In genomic region chr5:108679909-108680308, GRCm38 (mm10) we compare ENCODE assay signal across 14 mouse cellular contexts. TPM values are rescaled to one million over a fixed set of nuclear protein-coding genes. Genes with fewer than 3 reads are reported as not detected.
DNase-seq lines count a peak whose midpoint lies in the region; ATAC-seq and TF ChIP-seq lines count a peak whose summit lies in the region.
"Had no signal": no experiment of that assay in that cellular context is flagged by ENCODE, and none has a peak within 500 bp of the region (broad histone marks: within the 10 kb centered on the region; RNA-seq: fewer than 3 reads in every experiment).

No protein-coding gene starts in this region.

- peak; percentile 29 for TF ChIP-seq CTCF in heart, postnatal 0 days (IDR thresholded peaks at IDR 0.05; ENCODE audit: low read depth)
- TF ChIP-seq CTCF in lung, embryonic 14.5 days (IDR thresholded peaks at IDR 0.05; ENCODE audit: low read depth) = peak; percentile 44
- TF ChIP-seq CTCF in G1E (IDR thresholded peaks at IDR 0.05; ENCODE audit: low read depth, low read length) = no peak; the same call in 1 of the 2 replicates

- no peak overlapping the region for H3K4me2 ChIP-seq in heart, postnatal 0 days (ENCODE audit: low read depth, low read length)
- no peak overlapping the region for H3K4me2 ChIP-seq in heart, embryonic 12.5 days
- no peak overlapping the region for H3K4me2 ChIP-seq in lung, embryonic 14.5 days
- H3K4me2 ChIP-seq in forebrain, embryonic 13.5 days = no peak overlapping the region
- H3K4me2 ChIP-seq: liver, embryonic 13.5 days; neural tube, embryonic 12.5 days had no signal

- H3K4me1 ChIP-seq in heart, postnatal 0 days (ENCODE audit: control insufficient read depth, insufficient read depth) = peaks cover 10% of the 10 kb centered on the region
- H3K4me1 ChIP-seq in heart, embryonic 12.5 days (replicated peaks) = peaks cover 18% of the 10 kb centered on the region
- 0 out of 2 replicates have a peak, but pooled peaks cover 6% of the 10 kb centered on the region for H3K4me1 ChIP-seq in lung, embryonic 14.5 days (ENCODE audit: insufficient read depth)
- H3K4me1 ChIP-seq in G1E (ENCODE audit: insufficient read depth, low read depth, low read length) = peaks cover 73% of the 10 kb centered on the region
- H3K4me1 ChIP-seq in forebrain, embryonic 13.5 days = peaks cover 15% of the 10 kb centered on the region

- H3K27ac ChIP-seq in heart, postnatal 0 days (ENCODE audit: low read depth) = no peak overlapping the region
- H3K27ac ChIP-seq in heart, embryonic 12.5 days (ENCODE audit: poor library complexity, severe bottlenecking) = no peak overlapping the region
- H3K27ac ChIP-seq in lung, embryonic 14.5 days (ENCODE audit: low read depth) = no peak overlapping the region
- no peak overlapping the region for H3K27ac ChIP-seq in forebrain, embryonic 13.5 days
- H3K27ac ChIP-seq: neural tube, embryonic 12.5 days had no signal

- no peak overlapping the region for H3K4me3 ChIP-seq in heart, postnatal 0 days (ENCODE audit: low read depth, low read length)
- no peak overlapping the region for H3K4me3 ChIP-seq in heart, embryonic 12.5 days
- no peak overlapping the region for H3K4me3 ChIP-seq in lung, embryonic 14.5 days (ENCODE audit: low read depth, low read length)
- H3K4me3 ChIP-seq in G1E (ENCODE audit: low read depth, low read length) = no peak overlapping the region
- no peak overlapping the region for H3K4me3 ChIP-seq in forebrain, embryonic 13.5 days
- H3K4me3 ChIP-seq: liver, embryonic 13.5 days; megakaryocyte, embryonic 14.5 days; neural tube, embryonic 12.5 days had no signal

- no peak for TF ChIP-seq EP300 in heart, postnatal 0 days (IDR thresholded peaks at IDR 0.05; ENCODE audit: low read depth)

- no peak for DNase-seq in heart, postnatal 0 days (ENCODE audit: low spot score)
- no peak for DNase-seq in lung, embryonic 14.5 days
- DNase-seq in lung, postnatal 4 days = no peak
- peak; percentile 52 for DNase-seq in G1E (ENCODE audit: low spot score)
- no peak for DNase-seq in yolk sac, embryonic 10.5 days (ENCODE audit: low spot score)
- DNase-seq: cerebellum, adult 9-10 months; kidney, adult 11 months; liver, embryonic 13.5 days; retina, postnatal 1 day had no signal

- no peak for ATAC-seq in heart, postnatal 0 days (ENCODE audit: insufficient read depth, low read depth)
- no peak for ATAC-seq in heart, embryonic 12.5 days (ENCODE audit: insufficient number of reproducible peaks, low FRiP score)
- no peak for ATAC-seq in lung, embryonic 14.5 days (ENCODE audit: insufficient read depth)
- ATAC-seq in G1E (ENCODE audit: extremely low read depth, insufficient number of reproducible peaks, low FRiP score, poor library complexity, severe bottlenecking) = no peak
- ATAC-seq in megakaryocyte progenitor cell, adult 5-6 weeks (replicated peaks; ENCODE audit: poor library complexity) = 0 out of 2 replicates have a peak, but pooled peaks have one; percentile 14
- ATAC-seq in forebrain, embryonic 13.5 days = no peak

- no peaks in the 10 kb centered on the region for H3K9me3 ChIP-seq in heart, postnatal 0 days (replicated peaks; ENCODE audit: control insufficient read depth, low read length)
- H3K9me3 ChIP-seq in heart, embryonic 12.5 days (replicated peaks) = no peaks in the 10 kb centered on the region
- H3K9me3 ChIP-seq in lung, embryonic 14.5 days (ENCODE audit: low read depth, low read length) = no peaks in the 10 kb centered on the region
- no peaks in the 10 kb centered on the region for H3K9me3 ChIP-seq in G1E (replicated peaks)
- H3K9me3 ChIP-seq in forebrain, embryonic 13.5 days (replicated peaks) = no peaks in the 10 kb centered on the region
- H3K9me3 ChIP-seq: liver, embryonic 13.5 days; megakaryocyte, embryonic 14.5 days; neural tube, embryonic 12.5 days had no signal

- no peak overlapping the region for H3K9ac ChIP-seq in heart, postnatal 0 days (replicated peaks; ENCODE audit: low read depth, low read length)
- H3K9ac ChIP-seq in heart, embryonic 12.5 days = no peak overlapping the region
- H3K9ac ChIP-seq in lung, embryonic 14.5 days = no peak overlapping the region
- H3K9ac ChIP-seq in forebrain, embryonic 13.5 days = no peak overlapping the region
- H3K9ac ChIP-seq: liver, embryonic 13.5 days; neural tube, embryonic 12.5 days had no signal

- 0 out of 2 replicates have a peak, but pooled peaks cover 18% of the 10 kb centered on the region for H3K36me3 ChIP-seq in heart, postnatal 0 days (replicated peaks; ENCODE audit: control insufficient read depth, insufficient read depth, low read length)
- 0 out of 2 replicates have a peak, but pooled peaks cover 2% of the 10 kb centered on the region for H3K36me3 ChIP-seq in heart, embryonic 12.5 days
- 0 out of 2 replicates have a peak, but pooled peaks cover 6% of the 10 kb centered on the region for H3K36me3 ChIP-seq in lung, embryonic 14.5 days (ENCODE audit: insufficient read depth)
- peaks cover 51% of the 10 kb centered on the region for H3K36me3 ChIP-seq in G1E (replicated peaks)
- H3K36me3 ChIP-seq in forebrain, embryonic 13.5 days (ENCODE audit: poor library complexity, severe bottlenecking) = no peaks in the 10 kb centered on the region
- H3K36me3 ChIP-seq: liver, embryonic 13.5 days; neural tube, embryonic 12.5 days had no signal

- no peaks in the 10 kb centered on the region for H3K27me3 ChIP-seq in heart, postnatal 0 days (ENCODE audit: control insufficient read depth, insufficient read depth, low read length)
- no peaks in the 10 kb centered on the region for H3K27me3 ChIP-seq in heart, embryonic 12.5 days (replicated peaks)
- no peaks in the 10 kb centered on the region for H3K27me3 ChIP-seq in lung, embryonic 14.5 days (ENCODE audit: insufficient read depth, low read length)
- no peaks in the 10 kb centered on the region for H3K27me3 ChIP-seq in G1E (ENCODE audit: insufficient read depth, low read length)
- H3K27me3 ChIP-seq in forebrain, embryonic 13.5 days = no peaks in the 10 kb centered on the region
- H3K27me3 ChIP-seq: liver, embryonic 13.5 days; megakaryocyte, embryonic 14.5 days; neural tube, embryonic 12.5 days had no signal

- 53% methylated on average over 3 of the region's 3 CpGs for WGBS in heart, postnatal 0 days
- WGBS in heart, embryonic 12.5 days = 51% methylated on average over 3 of the region's 3 CpGs
- WGBS in lung, embryonic 14.5 days = 47% methylated on average over 3 of the region's 3 CpGs
- 61% methylated on average over 3 of the region's 3 CpGs for whole genome bisulfite sequencing in forebrain, embryonic 13.5 days

RNA-seq across cellular contexts. Expression of gene Slc26a1, which starts 4.5 kb away (rescaled TPM):
- total RNA-seq in heart, postnatal 0 days (2014; rRNA removed; ENCODE audit: low replicate concordance) = 0.08 TPM in 1 of 2 replicates, not detected in the other
- 0.11 and 0.23 TPM in 2 replicates for polyA plus RNA-seq in heart, postnatal 0 days (2015; fragmentation: Nextera tagmentation; extraction: Ambion mirVana)
- 0.54 and 1.0 TPM in 2 replicates for polyA plus RNA-seq in heart, embryonic 12.5 days (2016; fragmentation: Nextera tagmentation; extraction: Ambion mirVana)
- polyA plus RNA-seq in lung, embryonic 14.5 days (2014; fragmentation: Nextera tagmentation; extraction: Ambion mirVana) = 0.60 and 0.70 TPM in 2 replicates
- total RNA-seq in G1E (2014; fragmentation: Nextera tagmentation) (1.7 and 2.0 TPM in 2 replicates), G1E (2017) (0.87 and 0.93 TPM in 2 replicates)
- polyA plus RNA-seq in G1E (2012) = 0.88 and 1.2 TPM in 2 replicates
- 2.0 and 2.1 TPM in 2 replicates for total RNA-seq in megakaryocyte progenitor cell, adult 5-6 weeks (2015)
- 0.75 and 1.5 TPM in 2 replicates for total RNA-seq in megakaryocyte progenitor cell, adult 5-6 weeks (2017)
- polyA plus RNA-seq in forebrain, embryonic 13.5 days (2015; fragmentation: Nextera tagmentation; extraction: Ambion mirVana) = 1.5 and 1.6 TPM in 2 replicates

RNA-seq across cellular contexts. Expression of gene Dgkq, which starts 10.4 kb away (rescaled TPM):
- 11.9 and 34.7 TPM in 2 replicates for total RNA-seq in heart, postnatal 0 days (2014; rRNA removed; ENCODE audit: low replicate concordance)
- 2.9 and 3.0 TPM in 2 replicates for polyA plus RNA-seq in heart, postnatal 0 days (2015; fragmentation: Nextera tagmentation; extraction: Ambion mirVana)
- polyA plus RNA-seq in heart, embryonic 12.5 days (2016; fragmentation: Nextera tagmentation; extraction: Ambion mirVana) = 8.4 and 9.4 TPM in 2 replicates
- 8.7 and 12.1 TPM in 2 replicates for polyA plus RNA-seq in lung, embryonic 14.5 days (2014; fragmentation: Nextera tagmentation; extraction: Ambion mirVana)
- total RNA-seq in G1E (2014; fragmentation: Nextera tagmentation) (6.9 and 12.3 TPM in 2 replicates), G1E (2017) (7.9 and 8.3 TPM in 2 replicates)
- 3.9 and 4.5 TPM in 2 replicates for polyA plus RNA-seq in G1E (2012)
- total RNA-seq in megakaryocyte progenitor cell, adult 5-6 weeks (2015) = 4.2 and 4.8 TPM in 2 replicates
- total RNA-seq in megakaryocyte progenitor cell, adult 5-6 weeks (2017) = 4.2 and 8.2 TPM in 2 replicates
- 13.7 and 19.0 TPM in 2 replicates for polyA plus RNA-seq in forebrain, embryonic 13.5 days (2015; fragmentation: Nextera tagmentation; extraction: Ambion mirVana)

RNA-seq across cellular contexts. Expression of gene Fgfrl1, which starts 12.3 kb away (rescaled TPM):
- 23.8 and 40.5 TPM in 2 replicates for total RNA-seq in heart, postnatal 0 days (2014; rRNA removed; ENCODE audit: low replicate concordance)
- 8.6 and 9.2 TPM in 2 replicates for polyA plus RNA-seq in heart, postnatal 0 days (2015; fragmentation: Nextera tagmentation; extraction: Ambion mirVana)
- polyA plus RNA-seq in heart, embryonic 12.5 days (2016; fragmentation: Nextera tagmentation; extraction: Ambion mirVana) = 39.1 and 40.1 TPM in 2 replicates
- 40.1 and 47.5 TPM in 2 replicates for polyA plus RNA-seq in lung, embryonic 14.5 days (2014; fragmentation: Nextera tagmentation; extraction: Ambion mirVana)
- total RNA-seq in G1E (2014; fragmentation: Nextera tagmentation) (4.2 and 4.9 TPM in 2 replicates), G1E (2017) (2.1 and 2.5 TPM in 2 replicates)
- 5.1 and 7.1 TPM in 2 replicates for polyA plus RNA-seq in G1E (2012)
- 1.7 TPM in 2 replicates for total RNA-seq in megakaryocyte progenitor cell, adult 5-6 weeks (2015)
- total RNA-seq in megakaryocyte progenitor cell, adult 5-6 weeks (2017) = 2.3 and 2.7 TPM in 2 replicates
- polyA plus RNA-seq in forebrain, embryonic 13.5 days (2015; fragmentation: Nextera tagmentation; extraction: Ambion mirVana) = 5.5 and 5.6 TPM in 2 replicates

RNA-seq across cellular contexts. Expression of gene Idua, which starts 19.8 kb away (rescaled TPM):
- total RNA-seq in heart, postnatal 0 days (2014; rRNA removed; ENCODE audit: low replicate concordance) = 8.9 and 25.6 TPM in 2 replicates
- polyA plus RNA-seq in heart, postnatal 0 days (2015; fragmentation: Nextera tagmentation; extraction: Ambion mirVana) = 9.0 and 9.6 TPM in 2 replicates
- polyA plus RNA-seq in heart, embryonic 12.5 days (2016; fragmentation: Nextera tagmentation; extraction: Ambion mirVana) = 16.5 and 17.8 TPM in 2 replicates
- polyA plus RNA-seq in lung, embryonic 14.5 days (2014; fragmentation: Nextera tagmentation; extraction: Ambion mirVana) = 11.8 and 12.3 TPM in 2 replicates
- total RNA-seq in G1E (2014; fragmentation: Nextera tagmentation) = 37.7 and 43.2 TPM in 2 replicates
- total RNA-seq in G1E (2017) = 6.2 TPM in 2 replicates
- polyA plus RNA-seq in G1E (2012) = 7.0 and 9.1 TPM in 2 replicates
- 15.6 and 18.5 TPM in 2 replicates for total RNA-seq in megakaryocyte progenitor cell, adult 5-6 weeks (2015)
- total RNA-seq in megakaryocyte progenitor cell, adult 5-6 weeks (2017) = 3.1 and 7.3 TPM in 2 replicates
- polyA plus RNA-seq in forebrain, embryonic 13.5 days (2015; fragmentation: Nextera tagmentation; extraction: Ambion mirVana) = 7.7 and 7.9 TPM in 2 replicates

RNA-seq across cellular contexts. Expression of gene Tmem175, which starts 50.3 kb away (rescaled TPM):
- total RNA-seq in heart, postnatal 0 days (2014; rRNA removed; ENCODE audit: low replicate concordance) = 16.3 and 24.5 TPM in 2 replicates
- 12.3 and 14.5 TPM in 2 replicates for polyA plus RNA-seq in heart, postnatal 0 days (2015; fragmentation: Nextera tagmentation; extraction: Ambion mirVana)
- 18.5 and 18.6 TPM in 2 replicates for polyA plus RNA-seq in heart, embryonic 12.5 days (2016; fragmentation: Nextera tagmentation; extraction: Ambion mirVana)
- 26.4 and 29.0 TPM in 2 replicates for polyA plus RNA-seq in lung, embryonic 14.5 days (2014; fragmentation: Nextera tagmentation; extraction: Ambion mirVana)
- total RNA-seq in G1E (2014; fragmentation: Nextera tagmentation) (38.0 and 51.5 TPM in 2 replicates), G1E (2017) (22.4 and 22.9 TPM in 2 replicates)
- 2.2 and 4.4 TPM in 2 replicates for polyA plus RNA-seq in G1E (2012)
- 22.9 and 28.7 TPM in 2 replicates for total RNA-seq in megakaryocyte progenitor cell, adult 5-6 weeks (2015)
- 13.4 and 13.8 TPM in 2 replicates for total RNA-seq in megakaryocyte progenitor cell, adult 5-6 weeks (2017)
- 19.9 and 20.0 TPM in 2 replicates for polyA plus RNA-seq in forebrain, embryonic 13.5 days (2015; fragmentation: Nextera tagmentation; extraction: Ambion mirVana)
